Mouse (Mus musculus): ENCODE results near the gene Taar7d. TPM values are rescaled to one million over a fixed set of nuclear protein-coding genes. Genes with fewer than 3 reads are reported as not detected.

The Taar7d gene
- polyA plus RNA-seq (2017; shearing (Covaris generic)) = not detected

DNA sequence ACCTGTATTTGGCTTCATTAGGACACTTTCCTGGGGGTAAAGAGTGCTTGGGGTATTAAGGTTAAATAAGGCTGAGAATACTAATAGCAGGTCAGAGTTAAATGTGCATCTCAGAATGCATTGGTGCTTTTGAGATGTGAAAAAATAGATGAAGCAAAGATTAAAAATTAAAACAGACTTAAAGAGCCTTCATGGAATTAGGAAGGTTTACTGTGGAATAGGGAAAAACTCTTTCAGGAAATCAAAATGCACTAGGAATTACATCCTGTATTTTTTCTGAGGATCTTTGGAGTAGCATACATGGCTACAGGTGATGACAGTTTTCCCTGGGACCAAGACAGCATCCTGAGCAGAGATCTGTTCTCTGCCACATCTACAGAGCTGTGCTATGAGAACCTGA lies at the start of gene Taar7d:
TSS of gene Taar7d (plus strand) at position 301 of the 400 bp plus-strand sequence.

DNA sequence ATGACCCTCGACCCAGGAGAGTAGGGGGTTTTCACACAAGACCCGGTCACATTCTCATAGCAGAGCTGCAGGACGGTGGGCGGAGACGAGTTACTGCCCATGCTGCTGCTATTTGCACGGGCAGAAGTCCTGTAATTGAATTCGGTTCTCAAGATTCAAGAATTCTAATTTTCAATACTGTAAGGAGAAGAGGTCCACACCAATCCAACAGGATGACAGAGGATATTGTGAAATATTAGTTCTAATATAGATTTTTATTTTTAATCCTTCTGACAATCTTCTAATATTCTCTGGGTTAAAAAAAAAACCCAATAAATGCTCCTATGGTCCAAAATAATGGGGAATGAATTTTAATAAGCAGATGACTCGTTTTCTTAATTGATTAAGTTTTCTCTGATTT lies 41.5 kb upstream of the Taar7d start, which contains the start of gene Taar6:
TSS of gene Taar6 (minus strand) at position 101 of the 400 bp plus-strand sequence.

DNA sequence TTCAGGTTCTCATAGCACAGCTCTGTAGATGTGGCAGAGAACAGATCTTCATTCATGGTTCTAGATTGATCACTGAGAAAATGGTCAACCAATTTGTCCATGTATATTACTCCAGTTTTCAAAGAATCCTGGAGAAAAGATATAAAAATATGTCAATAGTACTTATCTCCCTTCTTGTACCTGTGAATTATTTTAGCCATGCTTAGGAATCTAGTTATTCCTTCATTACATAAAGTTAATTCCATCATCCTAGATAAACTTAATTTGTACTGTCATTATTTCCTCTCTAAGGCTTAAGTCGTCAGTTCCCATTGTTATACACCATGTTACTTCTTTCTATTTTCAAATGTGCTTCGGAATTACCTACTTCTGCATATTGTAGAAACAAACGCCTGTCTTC lies 33.6 kb upstream of the Taar7d start, which contains the start of gene Taar7a:
TSS of gene Taar7a (minus strand) at position 101 of the 400 bp plus-strand sequence.

DNA sequence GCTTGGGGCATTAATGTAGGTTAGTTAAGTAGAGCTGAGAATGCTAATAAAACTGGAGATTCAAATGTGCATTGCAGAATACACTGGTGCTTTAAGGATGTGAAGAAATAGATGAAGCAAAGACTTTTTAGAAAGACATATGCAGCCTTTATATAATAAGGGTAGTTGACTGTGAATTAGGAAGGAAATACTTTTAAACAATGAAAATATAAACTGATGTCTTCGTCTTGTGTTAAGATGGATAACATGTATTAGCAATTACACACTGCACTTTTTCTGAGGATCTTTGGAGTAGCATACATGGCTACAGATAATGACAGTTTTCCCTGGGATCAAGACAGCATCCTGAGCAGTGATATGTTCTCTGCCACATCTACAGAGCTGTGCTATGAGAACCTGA lies 27.4 kb upstream of the Taar7d start, which contains the start of gene Taar7b:
TSS of gene Taar7b (plus strand) at position 301 of the 400 bp plus-strand sequence.

DNA sequence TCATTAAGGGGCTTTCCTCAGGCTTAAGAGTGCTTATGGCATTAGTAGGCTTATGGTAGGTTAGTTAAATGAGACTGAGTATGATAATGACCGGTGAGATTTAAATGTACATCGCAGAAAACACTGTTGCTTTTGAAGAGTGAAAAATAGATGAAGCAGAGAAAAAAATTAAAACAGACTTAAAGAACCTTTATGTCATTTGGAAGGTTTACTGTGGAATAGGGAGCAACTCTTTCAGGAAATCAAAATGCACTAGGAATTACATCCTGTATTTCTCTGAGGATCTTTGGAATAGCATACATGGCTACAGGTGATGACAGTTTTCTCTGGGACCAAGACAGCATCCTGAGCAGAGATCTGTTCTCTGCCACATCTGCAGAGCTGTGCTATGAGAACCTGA lies 10.3 kb downstream of the Taar7d start, which contains the start of gene Taar7e:
TSS of gene Taar7e (plus strand) at position 301 of the 400 bp plus-strand sequence.

DNA sequence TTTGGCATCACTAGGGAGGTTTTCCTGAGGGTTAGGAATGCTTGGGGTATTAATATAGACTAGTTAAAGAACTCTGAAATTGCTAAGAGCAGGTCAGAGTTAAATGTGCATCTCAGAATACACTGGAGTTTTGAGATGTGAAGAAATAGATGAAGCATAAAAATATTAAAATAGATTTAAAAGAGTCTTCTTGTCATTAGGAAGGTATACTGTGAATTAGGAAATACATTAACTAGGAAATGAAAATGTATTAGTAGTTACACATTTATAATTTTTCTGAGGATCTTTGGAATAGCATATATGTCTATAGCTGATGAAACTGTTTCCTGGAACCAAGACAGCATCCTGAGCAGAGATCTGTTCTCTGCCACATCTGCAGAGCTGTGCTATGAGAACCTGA lies 22.2 kb downstream of the Taar7d start, which contains the start of gene Taar7f:
TSS of gene Taar7f (plus strand) at position 301 of the 400 bp plus-strand sequence.

DNA sequence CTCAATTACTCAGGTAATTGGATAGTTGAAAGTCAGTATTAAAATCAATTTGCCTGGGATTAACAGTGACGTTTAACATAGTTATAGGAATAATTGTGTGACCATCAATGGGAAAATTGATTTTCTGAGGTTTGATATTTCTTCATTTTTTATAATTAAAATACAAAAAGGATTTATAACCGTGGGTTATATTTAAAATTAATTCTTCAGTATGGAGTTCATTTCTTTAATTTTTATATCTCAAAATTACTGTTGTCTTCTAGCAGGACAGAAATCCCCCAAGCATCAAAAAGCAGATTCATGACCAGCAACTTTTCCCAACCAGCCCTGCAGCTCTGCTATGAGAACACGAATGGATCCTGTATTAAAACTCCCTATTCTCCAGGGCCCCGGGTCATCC lies 49.2 kb downstream of the Taar7d start, which contains the start of gene Taar8a:
TSS of gene Taar8a (plus strand) at position 301 of the 400 bp plus-strand sequence.

Other genes with a start within 250 kb of the Taar7d start
- 49.0 TPM for gene Rps12, start 239.9 kb upstream of the Taar7d start, polyA plus RNA-seq (2017; shearing (Covaris generic))
- gene Slc18b1, start 230.2 kb upstream of the Taar7d start, polyA plus RNA-seq (2017; shearing (Covaris generic)) = not detected
- gene Vnn3, start 175.8 kb upstream of the Taar7d start, polyA plus RNA-seq (2017; shearing (Covaris generic)) = 0.10 TPM
- not detected for gene Vnn1, start 132.5 kb upstream of the Taar7d start, polyA plus RNA-seq (2017; shearing (Covaris generic))
- gene Taar1, start 106.9 kb upstream of the Taar7d start, polyA plus RNA-seq (2017; shearing (Covaris generic)) = not detected
- not detected for gene Taar2, start 88.7 kb upstream of the Taar7d start, polyA plus RNA-seq (2017; shearing (Covaris generic))
- not detected for gene Taar3, start 77.7 kb upstream of the Taar7d start, polyA plus RNA-seq (2017; shearing (Covaris generic))
- gene Taar4, start 66.7 kb upstream of the Taar7d start, polyA plus RNA-seq (2017; shearing (Covaris generic)) = not detected
- gene Taar5, start 56.5 kb upstream of the Taar7d start, polyA plus RNA-seq (2017; shearing (Covaris generic)) = not detected
- gene Taar6, start 41.6 kb upstream of the Taar7d start, polyA plus RNA-seq (2017; shearing (Covaris generic)) = not detected
- not detected for gene Taar7a, start 33.7 kb upstream of the Taar7d start, polyA plus RNA-seq (2017; shearing (Covaris generic))
- gene Taar7b, start 27.3 kb upstream of the Taar7d start, polyA plus RNA-seq (2017; shearing (Covaris generic)) = not detected
- gene Taar7e, start 10.4 kb downstream of the Taar7d start, polyA plus RNA-seq (2017; shearing (Covaris generic)) = not detected
- not detected for gene Taar7f, start 22.3 kb downstream of the Taar7d start, polyA plus RNA-seq (2017; shearing (Covaris generic))
- not detected for gene Taar8a, start 49.3 kb downstream of the Taar7d start, polyA plus RNA-seq (2017; shearing (Covaris generic))
- gene Taar8b, start 65.1 kb downstream of the Taar7d start, polyA plus RNA-seq (2017; shearing (Covaris generic)) = not detected
- gene Taar8c, start 74.7 kb downstream of the Taar7d start, polyA plus RNA-seq (2017; shearing (Covaris generic)) = not detected
- gene Taar9, start 82.3 kb downstream of the Taar7d start, polyA plus RNA-seq (2017; shearing (Covaris generic)) = not detected
- gene Stx7, start 122.1 kb downstream of the Taar7d start, polyA plus RNA-seq (2017; shearing (Covaris generic)) = 38.7 TPM
- not detected for gene Moxd1, start 196.3 kb downstream of the Taar7d start, polyA plus RNA-seq (2017; shearing (Covaris generic))